Mouse (Mus musculus): ENCODE results near the gene Rapgef4. TPM values are rescaled to one million over a fixed set of nuclear protein-coding genes. Genes with fewer than 3 reads are reported as not detected.

The Rapgef4 gene
- polyA plus RNA-seq, 1 experiment from 2014 or later: 4.2 TPM

- Histone ChIP-seq H3K9ac (peak overlapping the region; percentile 50; the same call in 1 of the 2 replicates), H3K4me2 (peak overlapping the region; percentile 33; the same call in 1 of the 2 replicates), H3K27ac (replicated peaks) (peak overlapping the region; percentile 54), H3K36me3 (no peaks in the 10 kb centered on the region), H3K4me1 (peaks cover 37% of the 10 kb centered on the region), H3K9me3 (no peaks in the 10 kb centered on the region), H3K4me3 (no peak overlapping the region), H3K27me3 (replicated peaks) (no peaks in the 10 kb centered on the region)
- no peak for ATAC-seq (ENCODE audit: extremely low read depth, insufficient number of reproducible peaks, low FRiP score, low TSS enrichment)
- WGBS: 50% methylated on average over 7 of the region's 7 CpGs
Measured at GRCm38 (mm10) chr2:72175536-72175935, 194.5 kb downstream of the Rapgef4 start.

GRCm38 (mm10) chr2:72175971-72176370 lies 194.9 kb downstream of the Rapgef4 start:
- Histone ChIP-seq H3K4me3 (no peak overlapping the region), H3K9me3 (no peaks in the 10 kb centered on the region), H3K4me2 (peak overlapping the region; percentile 33), H3K4me1 (peaks cover 37% of the 10 kb centered on the region), H3K27ac (replicated peaks) (peak overlapping the region; percentile 54), H3K36me3 (no peaks in the 10 kb centered on the region), H3K9ac (peak overlapping the region; percentile 50; the same call in 1 of the 2 replicates), H3K27me3 (replicated peaks) (no peaks in the 10 kb centered on the region)
- 20% methylated on average over 5 of the region's 5 CpGs for WGBS
- ATAC-seq (ENCODE audit: extremely low read depth, insufficient number of reproducible peaks, low FRiP score, low TSS enrichment): no peak; the same call in 1 of the 2 replicates

- Histone ChIP-seq H3K27ac (replicated peaks) (no peak overlapping the region), H3K9me3 (no peaks in the 10 kb centered on the region), H3K4me3 (no peak overlapping the region), H3K9ac (no peak overlapping the region), H3K27me3 (replicated peaks) (no peaks in the 10 kb centered on the region), H3K4me1 (peaks cover 34% of the 10 kb centered on the region), H3K36me3 (no peaks in the 10 kb centered on the region), H3K4me2 (no peak overlapping the region)
- WGBS: 77% methylated on average over 6 of the region's 6 CpGs
- no peak for ATAC-seq (ENCODE audit: extremely low read depth, insufficient number of reproducible peaks, low FRiP score, low TSS enrichment)
Measured at GRCm38 (mm10) chr2:72177214-72178023, 196.4 kb downstream of the Rapgef4 start.

- Histone ChIP-seq H3K9ac (no peak overlapping the region), H3K4me1 (peaks cover 28% of the 10 kb centered on the region), H3K4me3 (no peak overlapping the region), H3K9me3 (no peaks in the 10 kb centered on the region), H3K27me3 (replicated peaks) (no peaks in the 10 kb centered on the region), H3K36me3 (no peaks in the 10 kb centered on the region), H3K4me2 (no peak overlapping the region), H3K27ac (replicated peaks) (no peak overlapping the region)
- WGBS: 62% methylated on average over 4 of the region's 4 CpGs
- no peak for ATAC-seq (ENCODE audit: extremely low read depth, insufficient number of reproducible peaks, low FRiP score, low TSS enrichment)
Measured at GRCm38 (mm10) chr2:72178025-72178424, 197.0 kb downstream of the Rapgef4 start.

- H3K9ac ChIP-seq: no peak overlapping the region
- H3K9me3 ChIP-seq: no peaks in the 10 kb centered on the region
- no peak overlapping the region for H3K27ac ChIP-seq (replicated peaks)
- no peaks in the 10 kb centered on the region for H3K36me3 ChIP-seq
- H3K4me2 ChIP-seq: no peak overlapping the region
- 88% methylated on average over 11 of the region's 11 CpGs for WGBS
- peaks cover 23% of the 10 kb centered on the region for H3K4me1 ChIP-seq
- H3K4me3 ChIP-seq: no peak overlapping the region
- no peaks in the 10 kb centered on the region for H3K27me3 ChIP-seq (replicated peaks)
- no peak for ATAC-seq (ENCODE audit: extremely low read depth, insufficient number of reproducible peaks, low FRiP score, low TSS enrichment)
Measured at GRCm38 (mm10) chr2:72178515-72178914, 197.5 kb downstream of the Rapgef4 start.

GRCm38 (mm10) chr2:72179600-72180301 lies 198.7 kb downstream of the Rapgef4 start:
- Histone ChIP-seq H3K9ac (no peak overlapping the region), H3K4me2 (no peak overlapping the region), H3K27ac (replicated peaks) (no peak overlapping the region), H3K27me3 (replicated peaks) (no peaks in the 10 kb centered on the region), H3K9me3 (no peaks in the 10 kb centered on the region), H3K36me3 (no peaks in the 10 kb centered on the region), H3K4me1 (peaks cover 18% of the 10 kb centered on the region), H3K4me3 (no peak overlapping the region)
- no peak for ATAC-seq (ENCODE audit: extremely low read depth, insufficient number of reproducible peaks, low FRiP score, low TSS enrichment)
- WGBS: 88% methylated on average over 15 of the region's 15 CpGs

DNA sequence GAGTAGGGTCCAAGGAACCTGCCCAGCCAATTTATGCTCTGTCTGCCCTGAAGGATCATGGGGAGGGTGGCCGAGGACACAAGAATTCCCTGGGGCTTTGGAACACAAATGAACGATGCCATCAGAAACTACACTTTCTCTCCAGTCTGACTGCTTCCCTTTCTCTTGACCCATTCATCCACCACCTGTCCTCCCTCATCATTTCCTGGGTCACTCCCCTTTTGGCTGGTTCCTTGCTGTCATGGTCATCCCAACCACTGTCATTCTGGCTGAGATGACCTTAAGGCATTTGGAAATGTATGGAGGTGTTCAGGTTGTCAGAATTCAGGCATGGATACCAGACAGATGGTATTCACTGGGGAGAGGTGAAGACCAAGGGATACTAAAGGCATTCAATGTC lies 200.4 kb downstream of the Rapgef4 start:
- WGBS: 69% methylated on average over 2 of the region's 2 CpGs

DNA sequence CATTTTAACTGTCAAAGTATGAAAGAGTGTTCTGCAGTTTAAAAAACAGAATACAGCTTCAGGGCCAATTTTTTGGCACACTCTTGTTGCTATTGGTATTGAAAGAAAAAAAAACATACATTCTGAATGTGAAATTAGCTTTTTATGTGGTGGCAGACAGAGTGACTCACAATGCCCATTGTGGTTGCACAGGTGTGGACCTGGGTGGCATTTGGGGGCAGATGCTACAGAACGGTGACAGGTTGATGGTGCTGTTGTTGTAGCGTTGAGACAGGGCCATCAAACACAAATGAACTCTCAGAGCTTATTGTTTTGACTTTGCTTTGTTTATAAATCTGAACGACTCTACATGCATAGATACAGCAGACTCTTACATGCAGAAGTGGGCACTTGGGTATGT lies 202.7 kb downstream of the Rapgef4 start:
- Histone ChIP-seq H3K27me3 (replicated peaks) (no peaks in the 10 kb centered on the region), H3K36me3 (no peaks in the 10 kb centered on the region), H3K4me2 (no peak overlapping the region), H3K4me1 (no peaks in the 10 kb centered on the region), H3K9me3 (no peaks in the 10 kb centered on the region), H3K9ac (no peak overlapping the region), H3K27ac (replicated peaks) (no peak overlapping the region), H3K4me3 (no peak overlapping the region)
- no peak for ATAC-seq (ENCODE audit: extremely low read depth, insufficient number of reproducible peaks, low FRiP score, low TSS enrichment)
- WGBS: 62% methylated on average over 3 of the region's 3 CpGs

More for the DNA sequence above, 200.4 kb downstream of the Rapgef4 start:
- Histone ChIP-seq H3K4me2 (no peak overlapping the region), H3K9ac (no peak overlapping the region), H3K27ac (replicated peaks) (no peak overlapping the region), H3K27me3 (replicated peaks) (no peaks in the 10 kb centered on the region), H3K36me3 (no peaks in the 10 kb centered on the region), H3K4me1 (peaks cover 7% of the 10 kb centered on the region), H3K9me3 (no peaks in the 10 kb centered on the region), H3K4me3 (no peak overlapping the region)
- ATAC-seq (ENCODE audit: extremely low read depth, insufficient number of reproducible peaks, low FRiP score, low TSS enrichment): no peak

GRCm38 (mm10) chr2:72196190-72196965 lies 215.3 kb downstream of the Rapgef4 start:
- Histone ChIP-seq H3K36me3 (peaks cover 4% of the 10 kb centered on the region; the same call in 1 of the 2 replicates), H3K4me1 (peaks cover 32% of the 10 kb centered on the region), H3K9ac (no peak overlapping the region), H3K4me3 (no peak overlapping the region), H3K27ac (replicated peaks) (0 out of 2 replicates have a peak overlapping the region, but pooled peaks have one; percentile 6), H3K27me3 (replicated peaks) (no peaks in the 10 kb centered on the region), H3K9me3 (peaks cover 4% of the 10 kb centered on the region), H3K4me2 (no peak overlapping the region)
- WGBS: 68% methylated on average over 6 of the region's 6 CpGs
- no peak for ATAC-seq (ENCODE audit: extremely low read depth, insufficient number of reproducible peaks, low FRiP score, low TSS enrichment)

- no peak overlapping the region for H3K27ac ChIP-seq (replicated peaks)
- no peak overlapping the region for H3K4me3 ChIP-seq
- no peaks in the 10 kb centered on the region for H3K9me3 ChIP-seq
- peaks cover 38% of the 10 kb centered on the region for H3K4me1 ChIP-seq
- H3K36me3 ChIP-seq: no peaks in the 10 kb centered on the region
- WGBS: 10% methylated on average over 3 of the region's 3 CpGs
- H3K27me3 ChIP-seq (replicated peaks): no peaks in the 10 kb centered on the region
- ATAC-seq (ENCODE audit: extremely low read depth, insufficient number of reproducible peaks, low FRiP score, low TSS enrichment): no peak
- H3K4me2 ChIP-seq: no peak overlapping the region
- no peak overlapping the region for H3K9ac ChIP-seq
Measured at GRCm38 (mm10) chr2:72197026-72197425, 216.0 kb downstream of the Rapgef4 start.

DNA sequence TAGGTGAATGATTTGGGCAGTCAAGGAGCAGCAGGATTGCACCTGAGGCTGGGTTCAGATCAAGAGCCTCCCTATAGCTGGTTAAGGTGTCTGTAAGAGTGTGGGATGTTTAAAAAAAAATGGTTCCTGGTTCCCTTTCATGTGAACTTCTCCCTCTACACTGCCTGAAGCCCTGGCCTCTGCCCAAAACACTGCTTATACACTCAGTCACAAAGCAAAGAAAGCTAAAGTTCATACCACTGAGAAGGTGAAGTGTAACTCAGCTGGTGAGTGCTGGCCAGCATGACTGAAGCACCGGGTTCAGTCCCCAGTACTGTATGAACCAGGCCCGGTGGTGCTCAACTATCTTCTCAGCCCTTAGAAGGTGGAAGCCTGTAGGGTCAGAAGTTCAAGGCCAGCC lies 218.4 kb downstream of the Rapgef4 start:
- H3K27me3 ChIP-seq (replicated peaks): no peaks in the 10 kb centered on the region; the same call in 1 of the 2 replicates
- H3K4me3 ChIP-seq: no peak overlapping the region
- no peak overlapping the region for H3K9ac ChIP-seq
- no peak for ATAC-seq (ENCODE audit: extremely low read depth, insufficient number of reproducible peaks, low FRiP score, low TSS enrichment)
- H3K9me3 ChIP-seq: no peaks in the 10 kb centered on the region
- H3K36me3 ChIP-seq: no peaks in the 10 kb centered on the region
- H3K27ac ChIP-seq (replicated peaks): no peak overlapping the region
- H3K4me2 ChIP-seq: no peak overlapping the region
- peaks cover 57% of the 10 kb centered on the region for H3K4me1 ChIP-seq
- 80% methylated on average over 2 of the region's 2 CpGs for WGBS
